Mouse (Mus musculus) forebrain, embryonic 11.5 days (tissue): Measurements from ENCODE around the gene Pik3cd. TPM values are rescaled to one million over a fixed set of nuclear protein-coding genes. Genes with fewer than 3 reads are reported as not detected.
A peak's percentile ranks its signal among the peaks of the same experiment; 100 is the strongest.

Experiments
- ATAC-seq: fragments of 200-750 bp; cut with Nextera tagmentation; replicated peaks from 2 replicates; pipeline ENCODE4 v1.8.0; 2017; ENCODE audit warnings: moderate TSS enrichment; ENCODE audit not compliant: low FRiP score
- DNase-seq: peaks from one replicate; pipeline ENCODE4 v3.0.0-alpha.2; 2017; ENCODE audit warnings: low spot score
- H3K27ac ChIP-seq: fragments of 300-500 bp; sonication (generic); 2 replicates; pipeline ENCODE4 v1.5.1; 2014; ENCODE audit warnings: low read depth, low read length
- H3K27me3 ChIP-seq: fragments of 300-500 bp; sonication (generic); 2 replicates; pipeline ENCODE4 v1.6.1; 2014; ENCODE audit warnings: mild to moderate bottlenecking, low read length, mixed read lengths; ENCODE audit not compliant: control insufficient read depth, insufficient read depth
- H3K36me3 ChIP-seq: fragments of 300-500 bp; sonication (generic); 2 replicates; pipeline ENCODE4 v1.6.1; 2014; ENCODE audit warnings: mild to moderate bottlenecking, low read length, moderate library complexity, mixed read lengths; ENCODE audit not compliant: control insufficient read depth, insufficient read depth
- H3K4me1 ChIP-seq: fragments of 300-500 bp; sonication (generic); replicated peaks from 2 replicates; pipeline ENCODE4 v1.6.1; 2014; ENCODE audit warnings: low read length, mixed read lengths; ENCODE audit not compliant: control insufficient read depth, insufficient read depth
- H3K4me2 ChIP-seq: fragments of 300-500 bp; sonication (generic); 2 replicates; pipeline ENCODE4 v1.6.1; 2014; ENCODE audit warnings: low read depth, mild to moderate bottlenecking, low read length, moderate library complexity, mixed read lengths; ENCODE audit not compliant: severe bottlenecking
- H3K4me3 ChIP-seq: fragments of 300-500 bp; sonication (generic); 2 replicates; pipeline ENCODE4 v1.5.1; 2014; ENCODE audit warnings: low read depth, low read length
- H3K9ac ChIP-seq: fragments of 300-500 bp; sonication (generic); 2 replicates; pipeline ENCODE4 v1.6.1; 2014; ENCODE audit warnings: low read length
- H3K9me3 ChIP-seq: fragments of 300-500 bp; sonication (generic); 2 replicates; pipeline ENCODE4 v1.6.1; 2016; ENCODE audit warnings: low read length, mixed read lengths; ENCODE audit not compliant: control insufficient read depth
- WGBS: fragments of 180-500 bp; shearing (Covaris S2); extraction: QIAGEN DNeasy Blood & Tissue Kit; methylation state at CpG from one replicate; pipeline ENCODE4 v1.1.7; 2014; 5-methylcytosine and 5-hydroxymethylcytosine counted together
- polyA plus RNA-seq: library from polyadenylated mRNA; unstranded; fragments of >200 nt; fragmentation: Nextera tagmentation; extraction: Ambion mirVana; gene quantifications from 2 replicates; pipeline ENCODE4 v1.2.1, GENCODE M21; 2014

Pik3cd gene
- polyA plus RNA-seq, 1 experiment from 2014 or later, result 6.3 TPM

DNA sequence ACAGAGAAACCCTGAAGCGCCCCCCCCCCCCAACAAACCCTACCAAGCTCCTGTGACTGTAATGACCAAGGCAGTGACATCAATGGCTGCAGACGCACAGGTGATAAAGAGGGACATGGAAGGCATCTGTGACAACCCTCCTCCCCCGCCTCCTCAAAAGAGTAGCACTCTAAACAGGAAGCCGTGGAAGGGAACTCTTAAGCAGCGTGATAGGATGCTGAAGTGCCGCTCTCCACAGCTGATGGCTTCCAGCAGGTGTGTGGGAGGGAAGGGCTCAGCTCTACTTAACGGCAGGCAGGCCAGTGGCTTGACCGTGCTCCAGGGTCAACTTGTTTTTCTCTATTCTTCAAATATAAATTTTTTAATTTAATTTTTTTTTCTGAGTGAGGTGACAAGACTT lies 18.8 kb upstream of the Pik3cd start:
- no peak overlapping the region for H3K4me3 ChIP-seq
- ATAC-seq (no peak), DNase-seq (no peak)
- H3K4me1 ChIP-seq, result no peaks in the 10 kb centered on the region
- H3K27ac ChIP-seq, result no peak overlapping the region
- no peaks in the 10 kb centered on the region for H3K27me3 ChIP-seq
- H3K36me3 ChIP-seq, result peaks cover 25% of the 10 kb centered on the region
- no peak overlapping the region for H3K4me2 ChIP-seq
- WGBS, result 92% methylated on average over 8 of the region's 8 CpGs
- no peaks in the 10 kb centered on the region for H3K9me3 ChIP-seq
- no peak overlapping the region for H3K9ac ChIP-seq

DNA sequence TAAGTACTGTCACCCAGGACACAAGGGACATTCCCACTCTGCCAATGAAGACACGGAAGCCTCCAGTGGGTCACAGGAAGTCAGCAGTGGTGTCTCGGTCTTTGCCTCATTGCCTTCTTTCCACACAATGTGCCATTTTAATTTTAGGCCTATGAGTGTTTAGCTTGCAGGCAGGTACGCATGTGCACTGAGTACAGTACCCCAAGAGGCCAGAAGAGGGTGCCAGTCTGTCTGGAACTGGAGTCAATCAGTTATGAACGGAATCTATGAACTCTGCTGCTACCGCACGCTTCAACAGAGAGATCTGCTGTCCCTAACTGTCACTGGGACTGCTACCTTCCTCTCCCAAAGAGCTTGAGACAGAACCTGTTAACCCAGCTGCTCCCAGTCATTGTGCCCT lies 17.3 kb upstream of the Pik3cd start:
- ATAC-seq, result no peak
- Histone ChIP-seq H3K9ac (no peak overlapping the region), H3K4me2 (no peak overlapping the region), H3K9me3 (no peaks in the 10 kb centered on the region), H3K4me3 (no peak overlapping the region), H3K27ac (no peak overlapping the region), H3K4me1 (no peaks in the 10 kb centered on the region), H3K27me3 (no peaks in the 10 kb centered on the region), H3K36me3 (peaks cover 29% of the 10 kb centered on the region)
- WGBS, result 87% methylated on average over 6 of the region's 6 CpGs
- DNase-seq, result no peak

DNA sequence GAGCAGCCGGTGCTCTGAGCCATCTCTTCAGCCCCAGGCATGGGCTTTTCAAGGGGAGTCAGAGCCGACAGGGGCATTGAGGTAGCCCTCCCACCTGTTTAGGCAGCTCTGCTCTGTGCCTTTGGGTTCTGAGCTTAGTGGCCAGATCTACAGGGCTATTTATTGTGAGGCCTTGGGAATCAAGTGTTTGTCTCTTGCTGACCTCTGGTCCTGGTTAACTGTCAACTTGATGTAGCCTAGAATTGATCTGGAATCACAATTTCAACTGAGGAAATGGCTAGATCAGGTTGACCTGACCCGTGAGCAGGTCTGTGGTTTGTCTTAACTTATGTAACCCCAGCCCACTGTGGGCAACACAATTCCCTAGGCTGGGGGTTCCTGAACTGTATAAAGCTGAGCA lies 12.2 kb upstream of the Pik3cd start:
- no peak for DNase-seq
- 86% methylated on average over 3 of the region's 3 CpGs for WGBS
- Histone ChIP-seq H3K36me3 (peaks cover 27% of the 10 kb centered on the region), H3K4me1 (no peaks in the 10 kb centered on the region; the same call in 1 of the 2 replicates), H3K4me2 (no peak overlapping the region), H3K9ac (no peak overlapping the region), H3K27me3 (no peaks in the 10 kb centered on the region), H3K27ac (no peak overlapping the region), H3K4me3 (no peak overlapping the region), H3K9me3 (no peaks in the 10 kb centered on the region)
- ATAC-seq, result no peak

- H3K4me2 ChIP-seq, result no peak overlapping the region
- H3K27ac ChIP-seq, result no peak overlapping the region
- no peak overlapping the region for H3K9ac ChIP-seq
- no peaks in the 10 kb centered on the region for H3K9me3 ChIP-seq
- WGBS, result 19% methylated on average over 7 of the region's 7 CpGs
- H3K4me1 ChIP-seq, result no peaks in the 10 kb centered on the region; the same call in 1 of the 2 replicates
- H3K36me3 ChIP-seq, result peaks cover 13% of the 10 kb centered on the region
- DNase-seq (peak; percentile 75), ATAC-seq (peak; percentile 37; the same call in 1 of the 2 replicates)
- H3K4me3 ChIP-seq, result no peak overlapping the region
- H3K27me3 ChIP-seq, result no peaks in the 10 kb centered on the region
Measured at GRCm38 (mm10) chr4:149711955-149712354, 9.6 kb upstream of the Pik3cd start.

DNA sequence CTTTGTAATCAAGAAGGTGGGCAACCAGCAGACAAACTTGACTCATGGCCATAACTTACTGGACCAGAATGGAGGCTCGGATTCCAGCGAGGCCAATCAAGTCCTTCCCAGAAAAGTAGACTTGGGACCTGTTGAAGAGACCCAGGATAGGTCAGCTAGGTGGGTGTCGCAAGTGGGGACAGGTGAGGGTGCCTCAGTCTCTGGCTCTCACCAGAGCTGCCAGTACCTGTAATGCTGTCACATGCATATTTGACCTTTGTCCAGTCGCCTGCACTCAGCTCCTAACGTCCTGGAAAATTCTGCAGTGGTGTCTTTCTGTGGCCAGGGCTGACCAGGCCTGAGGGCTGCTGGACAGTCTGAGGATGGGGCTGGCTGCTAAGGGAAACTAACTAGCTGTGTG lies 9.1 kb upstream of the Pik3cd start:
- peaks cover 9% of the 10 kb centered on the region for H3K36me3 ChIP-seq

DNA sequence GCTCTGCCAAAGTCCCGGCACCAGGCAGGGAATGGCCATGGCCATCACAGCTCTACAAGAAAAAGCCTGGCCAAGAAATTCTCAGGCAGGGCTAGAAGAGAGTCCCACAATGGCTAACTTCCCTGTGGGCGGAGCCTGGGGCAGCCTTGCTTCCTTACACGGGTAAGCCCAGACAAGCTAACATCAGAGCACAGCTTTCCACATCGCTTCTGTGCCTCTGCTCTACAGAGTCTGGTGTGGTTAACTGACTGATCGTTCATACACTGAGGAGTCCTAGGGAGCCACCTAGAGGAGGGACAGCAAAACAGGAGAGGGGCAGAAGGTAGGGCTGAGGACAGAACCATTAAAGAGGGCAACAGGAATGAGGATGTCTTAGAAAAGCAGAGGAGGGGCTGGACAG lies 8.1 kb upstream of the Pik3cd start:
- Histone ChIP-seq H3K27me3 (no peaks in the 10 kb centered on the region), H3K9ac (no peak overlapping the region), H3K9me3 (no peaks in the 10 kb centered on the region), H3K4me2 (no peak overlapping the region), H3K27ac (no peak overlapping the region), H3K4me1 (no peaks in the 10 kb centered on the region; the same call in 1 of the 2 replicates), H3K36me3 (peaks cover 4% of the 10 kb centered on the region; the same call in 1 of the 2 replicates), H3K4me3 (no peak overlapping the region)
- 25% methylated on average over 5 of the region's 5 CpGs for WGBS
- 0 out of 2 replicates have a peak, but pooled peaks have one; percentile 53 for ATAC-seq
- DNase-seq, result no peak

More for the DNA sequence above, 9.1 kb upstream of the Pik3cd start:
- 86% methylated on average over 5 of the region's 5 CpGs for WGBS
- no peaks in the 10 kb centered on the region for H3K9me3 ChIP-seq
- no peaks in the 10 kb centered on the region; the same call in 1 of the 2 replicates for H3K4me1 ChIP-seq
- H3K4me3 ChIP-seq, result no peak overlapping the region
- H3K27ac ChIP-seq, result no peak overlapping the region
- peak; percentile 44; the same call in 1 of the 2 replicates for ATAC-seq
- H3K4me2 ChIP-seq, result no peak overlapping the region
- no peak overlapping the region for H3K9ac ChIP-seq
- no peak for DNase-seq
- no peaks in the 10 kb centered on the region for H3K27me3 ChIP-seq

- Histone ChIP-seq H3K27ac (no peak overlapping the region), H3K36me3 (no peaks in the 10 kb centered on the region), H3K9me3 (no peaks in the 10 kb centered on the region), H3K4me2 (no peak overlapping the region), H3K4me1 (no peaks in the 10 kb centered on the region), H3K27me3 (no peaks in the 10 kb centered on the region), H3K4me3 (no peak overlapping the region), H3K9ac (no peak overlapping the region)
- 92% methylated on average over 8 of the region's 8 CpGs for WGBS
- ATAC-seq (no peak), DNase-seq (no peak)
Measured at GRCm38 (mm10) chr4:149705941-149706340, 3.6 kb upstream of the Pik3cd start.

DNA sequence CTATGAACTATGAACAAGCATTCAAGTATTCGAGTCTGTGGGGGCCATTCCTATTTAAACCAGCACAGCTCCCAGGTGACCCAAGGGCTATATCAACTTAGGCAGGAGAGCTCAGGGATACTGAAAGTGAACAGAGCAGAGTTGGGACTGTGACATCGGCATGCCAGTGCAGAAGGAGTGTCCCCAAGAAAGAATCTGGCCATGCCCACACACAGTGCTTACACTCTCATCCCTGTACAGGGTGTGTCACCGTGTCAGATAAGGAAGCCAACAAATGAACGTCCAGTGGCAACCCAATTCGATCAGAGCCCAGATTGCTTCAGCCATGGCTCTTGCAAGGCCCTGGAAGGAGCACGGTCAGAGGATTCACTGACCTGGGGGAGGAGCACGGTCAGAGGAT lies 2.9 kb upstream of the Pik3cd start:
- Histone ChIP-seq H3K9me3 (no peaks in the 10 kb centered on the region), H3K27ac (no peak overlapping the region), H3K4me3 (no peak overlapping the region), H3K4me2 (no peak overlapping the region), H3K27me3 (no peaks in the 10 kb centered on the region), H3K4me1 (no peaks in the 10 kb centered on the region), H3K9ac (no peak overlapping the region), H3K36me3 (no peaks in the 10 kb centered on the region)
- no peak for DNase-seq
- ATAC-seq, result no peak
- WGBS, result 78% methylated on average over 7 of the region's 7 CpGs

DNA sequence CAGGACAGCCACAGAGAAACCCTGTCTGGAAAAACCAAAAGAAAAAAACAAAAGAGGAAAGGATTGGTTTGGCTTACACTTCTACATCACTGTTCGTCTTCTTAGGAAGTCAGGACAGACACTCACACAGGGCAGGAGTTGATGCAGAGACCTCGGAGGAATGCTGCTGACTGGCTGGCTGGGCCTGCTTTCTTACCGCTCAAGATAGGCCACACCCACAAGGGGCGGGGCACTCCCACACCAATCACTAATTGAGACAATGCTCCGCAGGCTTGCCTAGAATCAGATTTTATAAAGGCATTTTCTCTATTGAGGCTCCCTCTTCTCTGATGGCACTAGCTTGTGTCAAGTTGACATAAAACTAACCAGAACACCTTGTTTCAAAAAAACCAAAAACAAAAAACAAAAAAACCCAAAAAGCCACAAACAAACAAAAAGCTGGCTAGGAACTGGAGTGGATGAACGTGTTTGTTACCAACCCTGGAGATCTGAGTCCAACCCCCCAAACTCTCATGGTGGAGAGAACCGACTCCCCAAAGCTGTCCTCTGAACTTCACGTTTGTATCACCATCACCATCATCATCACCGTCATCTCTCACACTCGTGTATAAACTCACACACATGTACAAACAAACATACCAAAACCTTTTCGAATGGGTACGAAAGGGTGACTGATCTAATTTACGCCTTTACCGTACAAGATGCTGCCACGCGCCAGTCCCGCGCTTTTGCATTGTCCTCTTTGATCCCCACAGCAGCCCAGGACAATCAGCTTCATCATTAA lies 753 bp downstream of the Pik3cd start:
- WGBS, result 63% methylated on average over 18 of the region's 18 CpGs
- DNase-seq (no peak), ATAC-seq (no peak)
- Histone ChIP-seq H3K9me3 (no peaks in the 10 kb centered on the region), H3K9ac (no peak overlapping the region), H3K4me1 (peaks cover under 1% of the 10 kb centered on the region; the same call in 1 of the 2 replicates), H3K36me3 (no peaks in the 10 kb centered on the region), H3K27ac (no peak overlapping the region), H3K4me3 (no peak overlapping the region), H3K4me2 (no peak overlapping the region), H3K27me3 (peaks cover 5% of the 10 kb centered on the region; the same call in 1 of the 2 replicates)
